24 mouse cellular contexts compared by ENCODE assay signal in genomic region chr16:84806175-84806574, GRCm38 (mm10).
"Had no signal": no experiment of that assay in that cellular context is flagged by ENCODE, and none has a peak within 500 bp of the region (broad histone marks: within the 10 kb centered on the region; RNA-seq: fewer than 3 reads in every experiment).

No protein-coding gene starts in this region.

- H3K36me3 ChIP-seq: intestine, embryonic 15.5 days; kidney, embryonic 15.5 days; limb, embryonic 10.5 days; limb, embryonic 13.5 days; lung, embryonic 15.5 days; midbrain, embryonic 15.5 days had no signal

- DNase-seq: kidney, adult 11 months; kidney, adult 8-10 months; kidney, postnatal 10 days; kidney, postnatal 4 days; lung, adult 18-20 months; lung, postnatal 10 days; lung, postnatal 36 days; right cerebral cortex, adult 18-20 months; right cerebral cortex, postnatal 14 days; right cerebral cortex, postnatal 4 days; thymus, adult 2 months; thymus, postnatal 14 days; thymus, postnatal 4 days had no signal

- H3K4me3 ChIP-seq: intestine, embryonic 15.5 days; kidney, embryonic 15.5 days; limb, embryonic 10.5 days; limb, embryonic 13.5 days; lung, embryonic 15.5 days; megakaryocyte, embryonic 14.5 days; midbrain, embryonic 12.5 days; midbrain, embryonic 15.5 days; neural tube, embryonic 12.5 days; neural tube, embryonic 15.5 days had no signal

- H3K27me3 ChIP-seq: intestine, embryonic 15.5 days; kidney, embryonic 15.5 days; limb, embryonic 13.5 days; lung, embryonic 15.5 days; megakaryocyte, embryonic 14.5 days; midbrain, embryonic 12.5 days; midbrain, embryonic 15.5 days; neural tube, embryonic 12.5 days; neural tube, embryonic 15.5 days had no signal

- H3K27ac ChIP-seq: intestine, embryonic 15.5 days; kidney, embryonic 15.5 days; limb, embryonic 10.5 days; limb, embryonic 13.5 days; midbrain, embryonic 12.5 days; midbrain, embryonic 15.5 days; neural tube, embryonic 12.5 days; neural tube, embryonic 15.5 days; stomach, postnatal 0 days had no signal

- H3K4me2 ChIP-seq: intestine, embryonic 15.5 days; kidney, embryonic 15.5 days; limb, embryonic 13.5 days; lung, embryonic 15.5 days; midbrain, embryonic 12.5 days; midbrain, embryonic 15.5 days; neural tube, embryonic 12.5 days; neural tube, embryonic 15.5 days had no signal

- H3K9me3 ChIP-seq: intestine, embryonic 15.5 days; kidney, embryonic 15.5 days; limb, embryonic 10.5 days; limb, embryonic 13.5 days; lung, embryonic 15.5 days; midbrain, embryonic 12.5 days; midbrain, embryonic 15.5 days; neural tube, embryonic 12.5 days; neural tube, embryonic 15.5 days had no signal

- H3K9ac ChIP-seq: intestine, embryonic 15.5 days; kidney, embryonic 15.5 days; limb, embryonic 13.5 days; lung, embryonic 15.5 days; midbrain, embryonic 12.5 days; midbrain, embryonic 15.5 days; neural tube, embryonic 12.5 days; neural tube, embryonic 15.5 days had no signal

- H3K4me1 ChIP-seq: intestine, embryonic 15.5 days; limb, embryonic 10.5 days; limb, embryonic 13.5 days; midbrain, embryonic 12.5 days; midbrain, embryonic 15.5 days; neural tube, embryonic 12.5 days; neural tube, embryonic 15.5 days had no signal

- ATAC-seq: intestine, embryonic 15.5 days; midbrain, embryonic 15.5 days had no signal
